Mouse (Mus musculus) heart, postnatal 0 days (tissue): ENCODE data around the gene Cd80. TPM values are rescaled to one million over a fixed set of nuclear protein-coding genes. Genes with fewer than 3 reads are reported as not detected.
A peak's percentile ranks its signal among the peaks of the same experiment; 100 is the strongest.

ENCODE experiments used
- ATAC-seq: fragments of 200-750 bp; cut with Nextera tagmentation; 2 replicates; pipeline ENCODE4 v1.8.0; 2017; ENCODE audit warnings: low read depth, moderate number of reproducible peaks, moderate library complexity; ENCODE audit not compliant: insufficient read depth
- DNase-seq: peaks from one replicate; pipeline ENCODE4 v3.0.0-alpha.2; 2016; ENCODE audit warnings: low spot score
- H3K27ac ChIP-seq: fragments of 300-500 bp; sonication (generic); 2 replicates; pipeline ENCODE4 v1.5.1; 2014; ENCODE audit warnings: low read depth, mild to moderate bottlenecking
- H3K27me3 ChIP-seq: fragments of 300-500 bp; sonication (generic); 2 replicates; pipeline ENCODE4 v1.6.1; 2014; ENCODE audit warnings: low read length, mixed read lengths; ENCODE audit not compliant: control insufficient read depth, insufficient read depth
- H3K36me3 ChIP-seq: fragments of 300-500 bp; sonication (generic); replicated peaks from 2 replicates; pipeline ENCODE4 v1.6.1; 2014; ENCODE audit warnings: low read length, mixed read lengths; ENCODE audit not compliant: control insufficient read depth, insufficient read depth
- H3K4me1 ChIP-seq: fragments of 300-500 bp; sonication (generic); 2 replicates; pipeline ENCODE4 v1.6.1; 2014; ENCODE audit warnings: antibody characterized with exemption; ENCODE audit not compliant: control insufficient read depth, insufficient read depth
- H3K4me2 ChIP-seq: fragments of 300-500 bp; sonication (generic); 2 replicates; pipeline ENCODE4 v1.6.1; 2014; ENCODE audit warnings: low read depth, mild to moderate bottlenecking, low read length, moderate library complexity
- H3K4me3 ChIP-seq: fragments of 300-500 bp; sonication (generic); 2 replicates; pipeline ENCODE4 v1.5.1; 2014; ENCODE audit warnings: low read depth, low read length
- H3K9ac ChIP-seq: fragments of 300-500 bp; sonication (generic); replicated peaks from 2 replicates; pipeline ENCODE4 v1.6.1; 2014; ENCODE audit warnings: low read depth, low read length, mixed read lengths
- H3K9me3 ChIP-seq: fragments of 300-500 bp; sonication (generic); replicated peaks from 2 replicates; pipeline ENCODE4 v1.6.1; 2016; ENCODE audit warnings: low read length; ENCODE audit not compliant: control insufficient read depth
- CTCF ChIP-seq: IDR thresholded peaks from 2 replicates; pipeline ENCODE4 v1.5.1; 2016; ENCODE audit warnings: antibody characterized with exemption, control low read depth, low read depth
- EP300 ChIP-seq: IDR thresholded peaks from 2 replicates; pipeline ENCODE4 v1.6.1; 2016; ENCODE audit warnings: antibody characterized with exemption, low read depth
- WGBS: fragments of 180-500 bp; shearing (Covaris S2); extraction: QIAGEN DNeasy Blood & Tissue Kit; methylation state at CpG from one replicate; pipeline ENCODE4 v1.1.7; 2014; 5-methylcytosine and 5-hydroxymethylcytosine counted together
- polyA plus RNA-seq: library from polyadenylated mRNA; unstranded; fragments of >200 nt; fragmentation: Nextera tagmentation; extraction: Ambion mirVana; gene quantifications from 2 replicates; pipeline ENCODE4 v1.2.1, GENCODE M21; 2015
- total RNA-seq: library from RNA; depleted of rRNA; stranded (reverse); fragments of >200 nt; gene quantifications from 2 replicates; pipeline ENCODE4 v1.2.3, GENCODE M21; 2014; ENCODE audit warnings: low replicate concordance

The Cd80 gene
- total and polyA plus RNA-seq, 2 experiments from 2014 or later: 0.15 to 0.34 TPM

- DNase-seq (no peak), ATAC-seq (no peak)
- H3K4me3 ChIP-seq: no peak overlapping the region
- H3K27ac ChIP-seq: no peak overlapping the region
- WGBS: 74% methylated on average over 4 of the region's 4 CpGs
- H3K4me2 ChIP-seq: no peak overlapping the region
- TF ChIP-seq EP300 (no peak), CTCF (no peak)
- peaks cover 4% of the 10 kb centered on the region; the same call in 1 of the 2 replicates for H3K4me1 ChIP-seq
- H3K36me3 ChIP-seq: no peaks in the 10 kb centered on the region
- H3K9me3 ChIP-seq: no peaks in the 10 kb centered on the region
- H3K27me3 ChIP-seq: no peaks in the 10 kb centered on the region
- no peak overlapping the region for H3K9ac ChIP-seq
Observed at GRCm38 (mm10) chr16:38466089-38466488, 10.7 kb downstream of the Cd80 start.

GRCm38 (mm10) chr16:38467091-38467916 is 11.9 kb downstream of the Cd80 start:
- DNase-seq (no peak), ATAC-seq (no peak)
- TF ChIP-seq EP300: no peak
- no peak for TF ChIP-seq CTCF
- Histone ChIP-seq H3K9me3 (no peaks in the 10 kb centered on the region), H3K36me3 (no peaks in the 10 kb centered on the region), H3K9ac (no peak overlapping the region), H3K27me3 (no peaks in the 10 kb centered on the region), H3K27ac (no peak overlapping the region), H3K4me3 (no peak overlapping the region), H3K4me2 (no peak overlapping the region), H3K4me1 (peaks cover 4% of the 10 kb centered on the region; the same call in 1 of the 2 replicates)
- WGBS: 70% methylated on average over 13 of the region's 13 CpGs

DNA sequence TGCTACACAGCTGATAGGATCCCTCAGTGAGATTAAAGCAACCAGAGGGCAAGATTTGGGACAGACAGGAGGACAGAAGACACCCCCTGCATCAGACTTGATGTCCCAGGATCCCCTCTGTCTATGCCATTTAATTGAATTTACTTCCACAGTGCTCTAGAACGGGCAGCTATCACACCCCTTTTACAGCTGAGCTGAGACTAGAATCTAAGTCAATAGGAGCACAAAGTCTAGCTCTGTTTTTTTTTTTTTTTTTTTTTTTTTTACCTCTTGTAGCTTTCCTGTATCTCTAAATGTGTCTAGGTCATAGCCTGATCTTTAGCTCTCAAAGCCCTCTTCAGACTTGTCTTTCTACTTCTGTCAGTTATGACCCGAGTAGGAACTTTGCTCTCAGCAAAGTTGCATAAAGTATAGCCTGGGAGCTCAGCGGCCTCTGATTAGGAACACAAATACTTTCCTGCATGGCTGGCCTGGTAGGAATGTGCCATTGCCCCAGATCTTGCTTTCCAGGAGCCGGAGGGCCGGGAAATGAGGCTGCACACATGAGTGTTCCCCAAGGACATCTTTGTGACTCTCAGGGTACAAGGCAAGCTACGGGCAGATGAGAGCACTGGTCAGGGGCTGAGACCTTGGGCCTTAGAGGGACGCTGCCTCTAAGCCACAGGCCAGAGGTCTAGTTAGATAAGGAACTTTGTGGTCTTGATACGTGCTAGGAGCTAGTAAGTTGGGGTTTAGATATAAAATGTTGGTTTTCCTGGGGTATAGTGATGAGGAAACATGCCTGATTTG is 12.8 kb downstream of the Cd80 start:
- H3K27me3 ChIP-seq: no peaks in the 10 kb centered on the region

GRCm38 (mm10) chr16:38468706-38469018 is 13.3 kb downstream of the Cd80 start:
- H3K9ac ChIP-seq: no peak overlapping the region
- ATAC-seq: no peak
- H3K4me1 ChIP-seq: peaks cover 4% of the 10 kb centered on the region; the same call in 1 of the 2 replicates
- H3K36me3 ChIP-seq: no peaks in the 10 kb centered on the region
- no peak overlapping the region for H3K4me3 ChIP-seq
- TF ChIP-seq EP300: no peak
- TF ChIP-seq CTCF: peak; percentile 21
- DNase-seq: no peak
- H3K27ac ChIP-seq: no peak overlapping the region
- no peaks in the 10 kb centered on the region for H3K9me3 ChIP-seq
- WGBS: 28% methylated on average over 3 of the region's 3 CpGs
- no peaks in the 10 kb centered on the region for H3K27me3 ChIP-seq
- no peak overlapping the region for H3K4me2 ChIP-seq

More for the DNA sequence above, 12.8 kb downstream of the Cd80 start:
- peak; percentile 17 for DNase-seq
- WGBS: 52% methylated on average over 8 of the region's 8 CpGs
- ATAC-seq: peak; percentile 36; the same call in 1 of the 2 replicates
- H3K4me2 ChIP-seq: no peak overlapping the region
- H3K36me3 ChIP-seq: no peaks in the 10 kb centered on the region
- no peak overlapping the region for H3K27ac ChIP-seq
- no peak overlapping the region for H3K9ac ChIP-seq
- no peak overlapping the region for H3K4me3 ChIP-seq
- H3K4me1 ChIP-seq: peaks cover 4% of the 10 kb centered on the region; the same call in 1 of the 2 replicates
- no peaks in the 10 kb centered on the region for H3K9me3 ChIP-seq
- TF ChIP-seq CTCF (no peak), EP300 (no peak)

DNA sequence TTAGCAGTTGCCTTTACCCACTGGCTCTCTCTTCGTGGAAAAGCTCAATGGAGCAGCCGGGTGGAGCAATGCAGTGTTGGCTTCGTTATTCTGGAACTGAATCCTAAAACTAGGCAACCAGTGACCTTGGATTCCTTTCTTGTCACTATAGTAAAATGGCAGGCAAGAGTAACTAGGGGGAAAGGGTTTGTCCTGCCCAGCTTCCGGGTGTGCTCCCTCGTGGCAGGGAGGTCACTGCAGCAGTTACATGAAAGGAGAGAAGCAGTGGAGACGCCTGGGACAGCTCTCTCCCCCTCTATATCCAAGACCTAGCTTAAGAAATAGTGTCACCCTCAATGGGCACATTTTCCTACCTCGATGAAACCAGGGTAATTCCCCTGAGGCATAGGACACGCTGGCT is 14.1 kb downstream of the Cd80 start:
- no peak for DNase-seq
- TF ChIP-seq CTCF (no peak), EP300 (no peak)

More for the DNA sequence above, 14.1 kb downstream of the Cd80 start:
- H3K27me3 ChIP-seq: no peaks in the 10 kb centered on the region
- ATAC-seq: no peak
- no peak overlapping the region for H3K4me2 ChIP-seq
- WGBS: 75% methylated on average over 8 of the region's 8 CpGs
- H3K9ac ChIP-seq: no peak overlapping the region
- no peak overlapping the region for H3K27ac ChIP-seq
- peaks cover 4% of the 10 kb centered on the region; the same call in 1 of the 2 replicates for H3K4me1 ChIP-seq
- H3K4me3 ChIP-seq: no peak overlapping the region
- no peaks in the 10 kb centered on the region for H3K9me3 ChIP-seq
- no peaks in the 10 kb centered on the region for H3K36me3 ChIP-seq
